Mouse (Mus musculus) C2C12 (cell line): ENCODE data around the gene Lbhd1. TPM values are rescaled to one million over a fixed set of nuclear protein-coding genes. Genes with fewer than 3 reads are reported as not detected.
"Not testable (repeated sequence)": the region's sequence is repeated elsewhere in the genome, so short reads cannot be mapped to it uniquely, and the experiment has no call there.

Experiments
- H3K27me3 ChIP-seq: one replicate; pipeline ENCODE4 v1.6.1; 2011; ENCODE audit not compliant: control insufficient read depth, insufficient read depth, insufficient read length
- H3K36me3 ChIP-seq: one replicate; pipeline ENCODE4 v1.6.1; 2011; ENCODE audit not compliant: control insufficient read depth, insufficient read depth
- H3K4me3 ChIP-seq: one replicate; pipeline ENCODE4 v1.5.1; 2011; ENCODE audit warnings: mild to moderate bottlenecking, control low read depth; ENCODE audit not compliant: poor library complexity, insufficient read depth, severe bottlenecking
- H3K79me2 ChIP-seq: one replicate; pipeline ENCODE4 v1.6.1; 2011; ENCODE audit not compliant: control insufficient read depth, insufficient read depth
- H3K79me3 ChIP-seq: one replicate; pipeline ENCODE4 v1.6.1; 2011; ENCODE audit warnings: low read depth, control low read depth
- H3ac ChIP-seq: one replicate; pipeline ENCODE3; 2011; ENCODE audit warnings: low read depth; ENCODE audit not compliant: control insufficient read depth, insufficient read length
- CEBPB ChIP-seq: IDR thresholded peaks from one replicate; pipeline ENCODE4 v1.6.1; 2011; ENCODE audit warnings: low read depth, mild to moderate bottlenecking, control low read depth, moderate library complexity
- CTCF ChIP-seq: IDR thresholded peaks from one replicate; pipeline ENCODE4 v1.5.1; 2011; ENCODE audit not compliant: control insufficient read depth, insufficient read depth, insufficient read length
- FOSL1 ChIP-seq: IDR thresholded peaks from one replicate; pipeline ENCODE4 v1.8.0; 2011; ENCODE audit warnings: mild to moderate bottlenecking, low read length; ENCODE audit not compliant: poor library complexity, insufficient read depth, severe bottlenecking
- MAX ChIP-seq: IDR thresholded peaks from one replicate; pipeline ENCODE4 v1.6.1; 2011; ENCODE audit warnings: mild to moderate bottlenecking, control low read depth
- MYOD1 ChIP-seq: IDR thresholded peaks from one replicate; pipeline ENCODE4 v1.6.1; 2011; ENCODE audit warnings: low read depth; ENCODE audit not compliant: control insufficient read depth, insufficient read length
- MYOG ChIP-seq: IDR thresholded peaks from one replicate; pipeline ENCODE4 v1.6.1; 2011; ENCODE audit not compliant: control insufficient read depth, insufficient read length; ENCODE audit errors: extremely low read depth
- USF1 ChIP-seq: IDR thresholded peaks from one replicate; pipeline ENCODE4 v1.6.1; 2011; ENCODE audit warnings: low read depth, mild to moderate bottlenecking, control low read depth, moderate library complexity
- long read RNA-seq, 2 experiments: library from polyadenylated mRNA; unstranded; transcript quantifications; one replicate each; pipeline ENCODE4 v2.0.0; 2019 to 2020
- polyA plus RNA-seq: library from polyadenylated mRNA; unstranded; fragments of >200 nt; fragmentation: generic; extraction: Trizol; gene quantifications from one replicate; pipeline ENCODE4 v1.2.1, GENCODE M21; 2012; ENCODE audit warnings: missing spikeins

The Lbhd1 gene
- 8.6 TPM for polyA plus RNA-seq
- long read RNA-seq, experiment 1, result 0 reads
- long read RNA-seq, experiment 2, result 0 reads

- H3K4me3 ChIP-seq, result no peak within 1 kb of the TSS
- TF ChIP-seq FOSL1 (no peak), MYOD1 (no peak)
- no peaks in the 10 kb centered on the region for H3K27me3 ChIP-seq
- no peaks in the 10 kb centered on the region for H3K79me3 ChIP-seq
- peaks cover 7% of the 10 kb centered on the region for H3K36me3 ChIP-seq
- H3K79me2 ChIP-seq, result peaks cover 15% of the 10 kb centered on the region
- H3ac ChIP-seq, result no peak within 1 kb of the TSS
These were observed at the start of gene Lbhd1, which contains the start of gene Gm49403 for GRCm38 (mm10) chr19:8883616-8884015. TSS of gene Lbhd1 (plus strand) at chr19:8883732. TSS of gene Gm49403 (plus strand) at chr19:8883930.

GRCm38 (mm10) chr19:8836327-8836726, 47.2 kb upstream of the Lbhd1 start:
- H3K79me2 ChIP-seq, H3K4me3 ChIP-seq, H3ac ChIP-seq, H3K27me3 ChIP-seq, H3K79me3 ChIP-seq: not testable (repeated sequence)
- H3K36me3 ChIP-seq, result peaks cover 77% of the 10 kb centered on the region

GRCm38 (mm10) chr19:8837251-8837791, 46.2 kb upstream of the Lbhd1 start, which contains the start of gene Bscl2:
TSS of gene Bscl2 (plus strand) at chr19:8837467.
- peak within 1 kb of the TSS; percentile 18 for H3K4me3 ChIP-seq
- TF ChIP-seq FOSL1 (no peak), MAX (no peak), CTCF (no peak), MYOD1 (no peak), USF1 (no peak), CEBPB (no peak), MYOG (no peak)
- H3K36me3 ChIP-seq, result peaks cover 73% of the 10 kb centered on the region
- peak within 1 kb of the TSS; percentile 67 for H3ac ChIP-seq
- no peaks in the 10 kb centered on the region for H3K79me3 ChIP-seq
- no peaks in the 10 kb centered on the region for H3K27me3 ChIP-seq
- H3K79me2 ChIP-seq, result no peaks in the 10 kb centered on the region

GRCm38 (mm10) chr19:8838041-8838730, 45.3 kb upstream of the Lbhd1 start:
- no peaks in the 10 kb centered on the region for H3K27me3 ChIP-seq
- TF ChIP-seq USF1 (no peak), FOSL1 (no peak), CTCF (no peak), MAX (no peak), MYOD1 (no peak), MYOG (no peak), CEBPB (no peak)

GRCm38 (mm10) chr19:8839103-8839907, 44.2 kb upstream of the Lbhd1 start, which contains the start of gene Gng3:
TSS of gene Gng3 (minus strand) at chr19:8839194.
- TF ChIP-seq MYOD1 (no peak), USF1 (no peak), CTCF (no peak), CEBPB (no peak), FOSL1 (no peak), MAX (no peak)
- no peaks in the 10 kb centered on the region for H3K27me3 ChIP-seq
- H3K79me3 ChIP-seq, result no peaks in the 10 kb centered on the region
- no peaks in the 10 kb centered on the region for H3K79me2 ChIP-seq
- no peak within 1 kb of the TSS for H3K4me3 ChIP-seq
- H3ac ChIP-seq, result no peak within 1 kb of the TSS
- peaks cover 63% of the 10 kb centered on the region for H3K36me3 ChIP-seq

More at GRCm38 (mm10) chr19:8838041-8838730, 45.3 kb upstream of the Lbhd1 start:
- H3K4me3 ChIP-seq, result peak overlapping the region; percentile 18
- no peak overlapping the region for H3ac ChIP-seq
- H3K79me3 ChIP-seq, result no peaks in the 10 kb centered on the region
- H3K79me2 ChIP-seq, result no peaks in the 10 kb centered on the region
- H3K36me3 ChIP-seq, result peaks cover 73% of the 10 kb centered on the region
